Mouse (Mus musculus) cerebellum, adult 2 months (tissue): ENCODE measurements around the gene Adss.
"Not testable (repeated sequence)": the region's sequence is repeated elsewhere in the genome, so short reads cannot be mapped to it uniquely, and the experiment has no call there.

Experiments used
- CTCF ChIP-seq: fragments of 200-500 bp; IDR thresholded peaks from 2 replicates; pipeline ENCODE4 v1.5.1; 2011; ENCODE audit warnings: low read depth, mild to moderate bottlenecking, control low read depth, low read length, moderate library complexity, borderline replicate concordance; ENCODE audit not compliant: insufficient read depth
- POLR2A ChIP-seq: fragments of 200-500 bp; IDR thresholded peaks from 2 replicates; pipeline ENCODE4 v1.6.1; 2011; ENCODE audit warnings: low read length, control low read depth, borderline replicate concordance; ENCODE audit not compliant: insufficient read depth

GRCm38 (mm10) chr1:177845812-177846211 lies 49.5 kb upstream of the Adss start:
- TF ChIP-seq CTCF, POLR2A: not testable (repeated sequence)
